Mouse (Mus musculus): Measurements from ENCODE around the gene Ogfod2. TPM values are rescaled to one million over a fixed set of nuclear protein-coding genes. Genes with fewer than 3 reads are reported as not detected.
A peak's percentile ranks its signal among the peaks of the same experiment; 100 is the strongest.

Ogfod2 gene
- polyA plus RNA-seq, 1 experiment from 2014 or later, result 19.7 TPM

DNA sequence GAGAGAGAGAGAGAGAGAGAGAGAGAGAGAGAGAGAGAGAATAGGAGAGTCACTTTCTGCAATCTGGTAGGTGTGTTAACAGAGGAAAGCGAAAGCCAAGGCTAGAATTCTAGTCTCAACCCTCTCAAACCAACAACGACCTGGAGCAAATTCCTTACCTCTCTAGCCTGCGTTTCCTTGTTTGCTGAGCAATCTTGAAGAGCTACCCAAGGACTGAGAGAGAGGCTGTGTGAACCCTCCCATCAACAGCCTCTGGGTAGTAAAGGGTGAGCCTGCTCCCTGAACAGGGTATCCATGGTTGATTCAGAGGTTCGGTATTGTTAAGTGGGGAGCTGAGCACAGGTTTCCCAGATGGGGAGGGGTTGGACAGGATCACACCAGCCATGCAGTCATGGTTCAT, 40.6 kb downstream of the Ogfod2 start:
- H3K9me3 ChIP-seq (ENCODE audit: control insufficient read depth, low read length), result no peaks in the 10 kb centered on the region
- no peak overlapping the region for H3K9ac ChIP-seq (replicated peaks; ENCODE audit: low read length)
- no peak overlapping the region for H3K4me3 ChIP-seq (replicated peaks; ENCODE audit: low read depth, low read length)
- H3K27me3 ChIP-seq (ENCODE audit: control insufficient read depth, insufficient read depth, low read length), result no peaks in the 10 kb centered on the region
- H3K36me3 ChIP-seq (ENCODE audit: control insufficient read depth, insufficient read depth, low read length), result peaks cover 13% of the 10 kb centered on the region
- ATAC-seq (ENCODE audit: low FRiP score, low TSS enrichment) (no peak), DNase-seq (no peak)
- H3K27ac ChIP-seq (replicated peaks; ENCODE audit: low read depth, low read length), result no peak overlapping the region
- 91% methylated on average over 4 of the region's 4 CpGs for WGBS
- H3K4me2 ChIP-seq (ENCODE audit: low read length), result no peak overlapping the region
- H3K4me1 ChIP-seq (ENCODE audit: control insufficient read depth, insufficient read depth, low read length), result no peaks in the 10 kb centered on the region

DNA sequence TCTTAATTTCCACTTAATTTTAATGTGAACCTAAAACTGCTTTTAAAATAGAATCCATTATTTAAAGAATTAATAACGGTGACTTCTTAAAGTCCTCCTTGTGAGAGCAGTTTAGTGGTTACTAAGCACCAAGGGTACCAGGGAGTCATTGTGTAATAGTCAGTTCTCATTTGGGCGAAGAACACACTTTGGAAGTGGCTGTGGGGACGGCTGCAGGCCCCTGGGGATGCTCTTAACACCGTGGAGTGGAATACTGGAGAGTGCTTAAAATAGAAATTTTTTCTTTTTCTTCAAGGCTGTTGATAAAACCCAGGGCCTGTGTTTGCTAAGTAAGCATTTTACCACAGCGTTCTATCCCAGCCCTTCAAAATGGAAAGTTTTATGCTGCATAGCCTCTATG, 43.8 kb downstream of the Ogfod2 start:
- no peaks in the 10 kb centered on the region for H3K27me3 ChIP-seq (ENCODE audit: control insufficient read depth, insufficient read depth, low read length)
- no peaks in the 10 kb centered on the region for H3K9me3 ChIP-seq (ENCODE audit: control insufficient read depth, low read length)
- ATAC-seq (ENCODE audit: low FRiP score, low TSS enrichment) (no peak), DNase-seq (no peak)
- 71% methylated on average over 5 of the region's 5 CpGs for WGBS
- no peaks in the 10 kb centered on the region for H3K36me3 ChIP-seq (ENCODE audit: control insufficient read depth, insufficient read depth, low read length)
- no peak overlapping the region for H3K4me2 ChIP-seq (ENCODE audit: low read length)
- 0 out of 2 replicates have a peak, but pooled peaks cover 7% of the 10 kb centered on the region for H3K4me1 ChIP-seq (ENCODE audit: control insufficient read depth, insufficient read depth, low read length)
- H3K4me3 ChIP-seq (replicated peaks; ENCODE audit: low read depth, low read length), result no peak overlapping the region
- H3K27ac ChIP-seq (replicated peaks; ENCODE audit: low read depth, low read length), result no peak overlapping the region
- no peak overlapping the region for H3K9ac ChIP-seq (replicated peaks; ENCODE audit: low read length)

DNA sequence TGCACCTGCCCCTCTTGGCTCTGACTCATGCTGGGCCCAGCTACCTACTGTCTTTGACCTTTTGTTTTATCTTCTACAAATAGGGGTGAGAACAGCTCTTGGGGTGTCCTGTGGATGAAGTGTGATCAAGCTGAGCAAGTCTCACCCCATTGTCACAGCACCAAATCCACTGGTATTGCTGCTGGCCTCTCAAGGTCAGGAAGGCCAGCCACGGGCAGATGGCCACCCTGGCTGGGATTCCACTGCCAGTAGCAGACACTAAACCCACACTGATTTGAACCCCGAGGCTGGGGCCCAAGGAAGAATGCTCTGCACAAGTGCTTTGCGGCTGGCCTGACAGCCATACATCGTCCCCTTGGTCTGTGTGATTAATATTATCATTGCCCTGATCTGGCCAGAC, 46.2 kb downstream of the Ogfod2 start:
- no peaks in the 10 kb centered on the region for H3K36me3 ChIP-seq (ENCODE audit: control insufficient read depth, insufficient read depth, low read length)
- H3K27ac ChIP-seq (replicated peaks; ENCODE audit: low read depth, low read length), result no peak overlapping the region
- DNase-seq (no peak), ATAC-seq (ENCODE audit: low FRiP score, low TSS enrichment) (no peak)
- 74% methylated on average over 4 of the region's 4 CpGs for WGBS
- H3K4me2 ChIP-seq (ENCODE audit: low read length), result no peak overlapping the region
- no peak overlapping the region for H3K9ac ChIP-seq (replicated peaks; ENCODE audit: low read length)
- no peak overlapping the region for H3K4me3 ChIP-seq (replicated peaks; ENCODE audit: low read depth, low read length)
- H3K9me3 ChIP-seq (ENCODE audit: control insufficient read depth, low read length), result no peaks in the 10 kb centered on the region
- H3K4me1 ChIP-seq (ENCODE audit: control insufficient read depth, insufficient read depth, low read length), result 0 out of 2 replicates have a peak, but pooled peaks cover 7% of the 10 kb centered on the region
- H3K27me3 ChIP-seq (ENCODE audit: control insufficient read depth, insufficient read depth, low read length), result no peaks in the 10 kb centered on the region

- ATAC-seq (ENCODE audit: low FRiP score, low TSS enrichment) (no peak), DNase-seq (peak; percentile 51)
- no peak overlapping the region for H3K27ac ChIP-seq (replicated peaks; ENCODE audit: low read depth, low read length)
- 16% methylated on average over 7 of the region's 7 CpGs for WGBS
- H3K4me2 ChIP-seq (ENCODE audit: low read length), result no peak overlapping the region
- peaks cover 9% of the 10 kb centered on the region; the same call in 1 of the 2 replicates for H3K4me1 ChIP-seq (ENCODE audit: control insufficient read depth, insufficient read depth, low read length)
- H3K4me3 ChIP-seq (replicated peaks; ENCODE audit: low read depth, low read length), result no peak overlapping the region
- H3K9ac ChIP-seq (replicated peaks; ENCODE audit: low read length), result no peak overlapping the region
- H3K27me3 ChIP-seq (ENCODE audit: control insufficient read depth, insufficient read depth, low read length), result no peaks in the 10 kb centered on the region
- no peaks in the 10 kb centered on the region for H3K36me3 ChIP-seq (ENCODE audit: control insufficient read depth, insufficient read depth, low read length)
- no peaks in the 10 kb centered on the region for H3K9me3 ChIP-seq (ENCODE audit: control insufficient read depth, low read length)
Measured at GRCm38 (mm10) chr5:124159453-124159852, 47.4 kb downstream of the Ogfod2 start.

DNA sequence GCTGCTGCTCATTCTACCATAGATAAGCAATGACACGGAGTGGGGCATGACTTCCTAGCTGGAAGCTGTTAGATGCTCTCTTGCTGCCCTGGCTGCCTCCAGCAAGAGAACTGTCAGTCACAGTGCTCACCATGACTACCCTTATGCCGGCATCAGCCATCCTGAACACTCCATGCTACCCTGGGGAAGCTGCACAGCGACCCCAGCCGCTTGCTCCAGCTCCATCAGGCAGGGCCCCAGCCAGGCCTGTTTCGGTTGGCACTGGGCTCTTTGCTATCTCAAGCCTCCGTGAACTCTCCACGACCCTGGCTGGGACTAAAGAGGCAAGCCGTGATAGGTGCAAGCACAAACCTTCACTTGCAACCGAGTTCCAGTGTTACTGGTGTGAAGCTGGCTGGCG, 49.7 kb downstream of the Ogfod2 start:
- DNase-seq (peak; percentile 53), ATAC-seq (ENCODE audit: low FRiP score, low TSS enrichment) (peak; percentile 34; the same call in 1 of the 2 replicates)
- no peak overlapping the region for H3K4me2 ChIP-seq (ENCODE audit: low read length)
- H3K9ac ChIP-seq (replicated peaks; ENCODE audit: low read length), result no peak overlapping the region
- H3K27ac ChIP-seq (replicated peaks; ENCODE audit: low read depth, low read length), result no peak overlapping the region; the same call in 1 of the 2 replicates
- H3K4me1 ChIP-seq (ENCODE audit: control insufficient read depth, insufficient read depth, low read length), result peaks cover 32% of the 10 kb centered on the region
- no peaks in the 10 kb centered on the region for H3K9me3 ChIP-seq (ENCODE audit: control insufficient read depth, low read length)
- H3K4me3 ChIP-seq (replicated peaks; ENCODE audit: low read depth, low read length), result no peak overlapping the region
- no peaks in the 10 kb centered on the region for H3K27me3 ChIP-seq (ENCODE audit: control insufficient read depth, insufficient read depth, low read length)
- H3K36me3 ChIP-seq (ENCODE audit: control insufficient read depth, insufficient read depth, low read length), result no peaks in the 10 kb centered on the region
- 46% methylated on average over 10 of the region's 10 CpGs for WGBS

DNA sequence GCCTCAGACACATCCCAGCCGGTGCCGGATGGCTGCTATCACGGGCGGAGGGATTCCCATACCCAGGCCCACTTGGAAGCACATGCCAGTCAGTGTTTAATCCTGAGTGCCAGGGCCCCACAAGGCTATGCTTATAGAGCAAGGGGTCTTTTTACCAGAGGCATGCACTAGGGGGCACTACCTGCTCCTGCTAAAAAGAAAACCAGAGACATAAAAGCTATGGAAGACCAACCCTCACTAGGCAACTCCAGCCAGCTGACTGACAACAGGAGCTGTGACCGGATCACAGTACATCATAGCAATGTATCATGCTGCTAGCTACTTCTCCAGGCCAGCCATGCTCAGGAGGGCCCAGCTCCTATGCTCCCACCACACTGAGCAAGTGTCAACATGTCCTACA, 50.5 kb downstream of the Ogfod2 start:
- WGBS, result 34% methylated on average over 5 of the region's 5 CpGs
- H3K27me3 ChIP-seq (ENCODE audit: control insufficient read depth, insufficient read depth, low read length), result no peaks in the 10 kb centered on the region
- H3K4me3 ChIP-seq (replicated peaks; ENCODE audit: low read depth, low read length), result no peak overlapping the region
- no peaks in the 10 kb centered on the region for H3K36me3 ChIP-seq (ENCODE audit: control insufficient read depth, insufficient read depth, low read length)
- H3K9me3 ChIP-seq (ENCODE audit: control insufficient read depth, low read length), result no peaks in the 10 kb centered on the region
- no peak overlapping the region for H3K4me2 ChIP-seq (ENCODE audit: low read length)
- H3K4me1 ChIP-seq (ENCODE audit: control insufficient read depth, insufficient read depth, low read length), result peaks cover 32% of the 10 kb centered on the region
- no peak overlapping the region for H3K9ac ChIP-seq (replicated peaks; ENCODE audit: low read length)
- H3K27ac ChIP-seq (replicated peaks; ENCODE audit: low read depth, low read length), result no peak overlapping the region
- ATAC-seq (ENCODE audit: low FRiP score, low TSS enrichment), result peak; percentile 55; the same call in 1 of the 2 replicates
- DNase-seq, result peak; percentile 87

DNA sequence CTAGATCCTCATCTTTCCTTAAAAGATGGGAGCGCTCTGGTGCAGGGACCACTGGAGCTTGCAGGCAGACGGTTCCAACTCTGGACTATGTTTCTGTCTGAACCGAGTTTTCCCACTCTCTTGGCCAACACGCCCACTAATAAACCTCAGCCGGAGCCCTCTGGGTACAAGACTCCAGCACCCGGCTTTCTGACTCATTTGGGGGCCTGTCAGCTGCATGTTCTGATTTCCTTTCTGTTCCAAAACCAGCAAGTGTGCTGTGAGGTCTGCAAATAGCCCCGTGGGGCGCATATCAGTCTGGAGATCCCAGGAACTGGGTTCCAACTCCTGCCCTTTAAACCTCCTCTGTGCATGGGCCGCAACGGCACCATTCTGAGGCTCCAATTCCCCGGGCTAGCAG, 51.3 kb downstream of the Ogfod2 start:
- WGBS, result 85% methylated on average over 11 of the region's 11 CpGs
- H3K4me1 ChIP-seq (ENCODE audit: control insufficient read depth, insufficient read depth, low read length), result peaks cover 32% of the 10 kb centered on the region

More for the DNA sequence above, 51.3 kb downstream of the Ogfod2 start:
- ATAC-seq (ENCODE audit: low FRiP score, low TSS enrichment) (no peak), DNase-seq (no peak)
- no peak overlapping the region for H3K9ac ChIP-seq (replicated peaks; ENCODE audit: low read length)
- H3K27me3 ChIP-seq (ENCODE audit: control insufficient read depth, insufficient read depth, low read length), result no peaks in the 10 kb centered on the region
- H3K4me3 ChIP-seq (replicated peaks; ENCODE audit: low read depth, low read length), result no peak overlapping the region
- H3K27ac ChIP-seq (replicated peaks; ENCODE audit: low read depth, low read length), result no peak overlapping the region
- H3K9me3 ChIP-seq (ENCODE audit: control insufficient read depth, low read length), result no peaks in the 10 kb centered on the region
- H3K36me3 ChIP-seq (ENCODE audit: control insufficient read depth, insufficient read depth, low read length), result no peaks in the 10 kb centered on the region
- H3K4me2 ChIP-seq (ENCODE audit: low read length), result no peak overlapping the region

Other genes starting within 250 kb of the Ogfod2 start
- gene Hcar2, start 246.8 kb upstream of the Ogfod2 start, polyA plus RNA-seq (2014; fragmentation: Nextera tagmentation; extraction: Ambion mirVana), result 0.11 TPM in 1 of 2 replicates, not detected in the other
- gene Hcar1, start 232.3 kb upstream of the Ogfod2 start, polyA plus RNA-seq (2014; fragmentation: Nextera tagmentation; extraction: Ambion mirVana), result 0.08 and 0.41 TPM in 2 replicates
- gene Denr, start 205.1 kb upstream of the Ogfod2 start, polyA plus RNA-seq (2014; fragmentation: Nextera tagmentation; extraction: Ambion mirVana), result 118 and 132 TPM in 2 replicates
- 2.0 and 2.3 TPM in 2 replicates for gene Gm43518, start 184.9 kb upstream of the Ogfod2 start, polyA plus RNA-seq (2014; fragmentation: Nextera tagmentation; extraction: Ambion mirVana)
- 4.3 and 4.6 TPM in 2 replicates for gene Ccdc62, start 181.6 kb upstream of the Ogfod2 start, polyA plus RNA-seq (2014; fragmentation: Nextera tagmentation; extraction: Ambion mirVana)
- gene Hip1r, start 138.7 kb upstream of the Ogfod2 start, polyA plus RNA-seq (2014; fragmentation: Nextera tagmentation; extraction: Ambion mirVana), result 22.5 and 24.7 TPM in 2 replicates
- 58.0 and 72.4 TPM in 2 replicates for gene Vps37b, start 80.0 kb upstream of the Ogfod2 start, polyA plus RNA-seq (2014; fragmentation: Nextera tagmentation; extraction: Ambion mirVana)
- gene Abcb9, start 16.5 kb upstream of the Ogfod2 start, polyA plus RNA-seq (2014; fragmentation: Nextera tagmentation; extraction: Ambion mirVana), result 10.9 and 11.6 TPM in 2 replicates
- 65.2 and 72.3 TPM in 2 replicates for gene Arl6ip4, start 3.8 kb downstream of the Ogfod2 start, polyA plus RNA-seq (2014; fragmentation: Nextera tagmentation; extraction: Ambion mirVana)
- gene Pitpnm2, start 137.5 kb downstream of the Ogfod2 start, polyA plus RNA-seq (2014; fragmentation: Nextera tagmentation; extraction: Ambion mirVana), result 10.7 and 11.6 TPM in 2 replicates
- gene Mphosph9, start 215.7 kb downstream of the Ogfod2 start, polyA plus RNA-seq (2014; fragmentation: Nextera tagmentation; extraction: Ambion mirVana), result 11.7 and 16.8 TPM in 2 replicates
- gene 2810006K23Rik, start 215.8 kb downstream of the Ogfod2 start, polyA plus RNA-seq (2014; fragmentation: Nextera tagmentation; extraction: Ambion mirVana), result 9.1 and 10.6 TPM in 2 replicates